Mouse (Mus musculus) central nervous system, embryonic 11.5 days (tissue): ENCODE measurements around the gene Myf5. TPM values are rescaled to one million over a fixed set of nuclear protein-coding genes. Genes with fewer than 3 reads are reported as not detected.

ENCODE experiments used
- polyA plus RNA-seq: library from polyadenylated mRNA; depleted of rRNA; stranded (reverse); fragments of >200 nt; gene quantifications from 2 replicates; pipeline ENCODE4 v1.2.3, GENCODE M21; 2012; rRNA removed

Myf5 gene
- polyA plus RNA-seq: 0.12 and 3.4 TPM in 2 replicates

DNA sequence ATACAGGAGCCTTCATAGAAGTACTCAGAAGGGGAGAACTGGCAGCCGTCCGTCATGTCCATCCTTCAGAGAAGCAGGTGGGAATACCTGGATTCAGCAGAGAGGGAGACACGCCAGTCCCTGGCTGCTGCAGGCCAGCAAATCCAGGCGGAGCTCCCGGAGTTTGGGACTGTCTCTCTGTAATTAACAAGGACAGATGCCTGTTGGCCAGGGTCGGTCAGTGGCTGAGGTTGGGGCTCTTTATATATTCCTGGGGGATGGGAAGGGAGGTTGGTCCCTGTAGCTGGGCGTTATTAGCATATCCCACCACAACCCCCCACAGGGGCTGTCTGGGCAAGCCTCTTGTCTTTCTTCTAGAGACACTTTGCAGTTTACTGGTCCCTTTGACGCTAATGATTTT lies at the start of gene Myf5:
TSS of gene Myf5 (minus strand) at position 265 of the 400 bp plus-strand sequence.

GRCm38 (mm10) chr10:107494568-107494967 lies 8.6 kb upstream of the Myf5 start, which contains the start of gene Myf6:
Gene Myf6 (minus strand): TSS chr10:107494737.

Other genes with a start within 250 kb of the Myf5 start
- gene Lin7a, start 214.4 kb downstream of the Myf5 start, polyA plus RNA-seq: 3.0 and 4.9 TPM in 2 replicates
- gene Myf6, start 8.6 kb upstream of the Myf5 start, polyA plus RNA-seq: 0.63 TPM in 1 of 2 replicates, not detected in the other
- gene Ptprq, start 233.9 kb upstream of the Myf5 start, polyA plus RNA-seq: 0.05 and 0.12 TPM in 2 replicates